Mouse (Mus musculus) lung, adult 10 weeks (tissue): ENCODE data around the gene Msmp. TPM values are rescaled to one million over a fixed set of nuclear protein-coding genes. Genes with fewer than 3 reads are reported as not detected.

ENCODE experiments used
- polyA plus RNA-seq: library from polyadenylated mRNA; stranded (reverse); fragments of 350-450 nt; fragmentation: Illumina TruSeq; extraction: RNeasy Lipid Tissue Mini Kit (QIAGEN cat#74804); gene quantifications from one replicate; pipeline ENCODE4 v1.2.3, GENCODE M21; 2014; ENCODE audit warnings: low read depth, low replicate concordance; ENCODE audit not compliant: insufficient read depth

The Msmp gene
- not detected for polyA plus RNA-seq

DNA sequence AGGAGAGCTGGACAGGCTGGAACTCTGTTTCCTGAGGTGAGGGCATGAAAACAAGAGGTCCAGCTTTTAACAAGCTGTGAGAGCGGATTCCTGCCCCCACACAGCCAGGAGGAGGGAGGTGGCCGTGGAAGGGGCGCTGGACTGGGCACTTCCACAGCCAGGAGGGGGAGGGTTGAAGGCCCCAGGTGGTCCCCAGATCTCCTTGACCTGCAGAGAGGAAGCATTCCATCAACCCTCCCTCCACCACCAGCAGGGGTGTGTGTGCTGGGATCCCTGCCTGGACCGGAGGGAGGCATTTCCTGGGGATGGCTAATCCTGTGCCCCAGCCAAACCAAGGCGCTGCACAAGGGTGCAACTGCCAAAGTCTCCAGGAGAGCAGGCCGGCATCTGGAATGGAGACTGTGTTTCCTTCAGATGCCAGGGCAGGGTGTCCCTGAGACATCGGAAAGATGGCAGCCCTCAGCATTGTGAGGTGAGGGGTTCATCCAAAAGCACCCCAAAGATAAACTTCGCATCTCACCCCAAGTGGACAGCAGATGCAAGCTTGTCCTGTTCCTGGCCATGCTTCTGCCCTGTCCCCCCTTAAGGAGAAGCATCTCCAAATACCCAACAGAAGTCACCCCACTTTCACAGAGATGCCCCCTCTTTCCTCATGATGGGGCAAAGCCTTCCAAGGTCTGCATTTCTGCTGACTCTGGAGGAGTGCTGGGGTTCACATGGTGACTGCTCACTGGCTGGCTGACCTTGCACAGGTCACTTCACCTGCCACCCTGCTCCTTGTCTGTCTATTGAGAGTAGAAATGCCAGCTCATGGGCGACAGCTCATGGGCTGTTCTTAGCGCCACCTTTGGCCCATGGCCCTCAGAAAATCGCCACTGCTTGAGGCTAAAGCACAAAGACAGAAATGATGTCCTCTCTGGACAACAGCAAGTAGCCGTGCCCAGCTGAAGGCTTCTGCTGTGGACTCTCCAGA is at the start of gene Msmp:
Gene Msmp (minus strand): TSS at position 51 of the 973 bp plus-strand sequence.

DNA sequence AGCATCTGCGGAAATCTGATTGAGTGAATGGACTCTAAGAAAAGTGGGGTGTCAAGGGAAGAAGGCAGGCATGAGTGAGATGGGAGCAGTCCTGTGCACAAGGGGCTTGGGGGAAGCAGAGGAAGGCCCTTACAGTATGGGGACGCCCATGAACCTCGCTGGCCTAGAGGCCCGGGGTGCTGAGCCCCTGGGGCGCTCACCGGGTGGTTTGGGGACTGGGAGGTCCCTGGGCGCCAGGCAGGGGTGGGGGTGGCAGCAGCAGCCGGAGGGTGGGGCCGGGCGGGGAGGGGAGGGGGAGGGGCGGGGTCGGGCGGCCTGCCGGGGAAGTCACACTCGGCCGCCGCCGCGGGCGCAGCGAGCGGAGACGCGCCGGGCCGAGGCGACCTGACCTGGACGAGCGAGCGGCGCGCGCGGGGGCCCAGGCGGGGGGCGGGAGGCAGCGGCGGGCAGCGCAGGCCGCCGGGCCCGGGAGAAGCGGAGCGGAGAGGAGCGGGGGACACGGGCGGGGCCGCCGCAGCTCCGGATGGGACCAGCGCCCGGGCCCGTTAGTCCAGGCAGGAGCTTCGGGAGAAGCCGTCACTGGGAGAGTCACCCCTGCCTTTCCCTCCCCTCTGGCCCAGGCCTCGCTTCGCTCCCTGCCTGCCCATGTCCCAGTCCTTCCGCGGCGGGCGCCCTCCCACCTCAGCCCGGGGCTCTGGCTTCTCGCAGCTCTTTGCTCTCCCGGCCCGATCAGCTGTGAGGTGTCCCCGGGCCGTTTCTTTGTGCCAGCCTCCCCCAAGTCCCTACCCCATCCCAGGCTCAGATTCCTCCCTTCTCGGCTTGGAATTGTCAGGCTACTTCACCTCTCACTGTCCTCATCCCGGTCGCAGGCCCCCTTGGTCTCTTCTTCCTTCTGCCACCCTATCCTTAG is 47.0 kb upstream of the Msmp start, which contains the start of gene Npr2:
Gene Npr2 (plus strand): TSS at position 890 of the 910 bp plus-strand sequence.

DNA sequence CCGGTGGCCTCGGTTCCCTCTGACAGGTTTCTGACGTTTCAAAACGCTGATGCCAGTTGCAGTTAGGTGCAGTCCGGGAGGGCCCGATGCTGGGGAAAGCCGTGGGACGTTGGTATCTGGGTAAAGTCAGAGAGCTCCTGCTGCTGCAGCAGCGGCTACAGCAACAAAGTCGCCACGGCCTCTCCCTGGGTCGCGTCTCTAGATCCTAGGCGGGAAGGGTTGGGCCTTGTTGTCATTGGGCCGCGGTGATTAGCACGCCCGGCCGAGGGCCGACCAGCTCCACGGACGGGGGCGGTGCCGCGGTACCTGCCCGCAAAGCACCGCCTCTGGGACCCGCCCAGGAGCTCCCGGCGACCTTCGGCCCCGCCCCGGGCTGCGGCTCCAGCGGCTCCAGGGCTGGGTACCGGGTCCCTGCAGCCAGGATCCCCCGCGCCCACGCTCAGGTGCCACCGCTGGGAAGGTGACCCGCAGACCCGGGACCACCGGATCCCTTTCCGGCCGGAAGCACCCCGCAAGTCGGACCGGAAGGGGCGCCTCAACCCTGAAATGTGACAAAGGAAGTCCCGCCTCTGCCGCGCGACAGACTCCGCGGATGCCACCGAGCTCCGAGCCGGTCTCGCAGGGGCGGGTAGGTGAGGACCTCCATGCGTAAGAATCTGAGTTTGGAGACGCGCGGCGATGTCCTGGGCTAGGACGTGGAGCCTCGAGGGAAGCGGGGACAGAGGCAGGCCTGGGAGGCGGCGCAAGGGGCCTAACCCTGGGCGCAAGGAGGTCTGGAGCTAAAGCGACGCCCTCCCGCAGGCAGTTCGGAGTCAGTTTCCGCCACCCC is 5.7 kb downstream of the Msmp start, which contains the start of the genes Rgp1 and Gba2:
Gene Rgp1 (plus strand): TSS at position 340 of the 829 bp plus-strand sequence.
Gene Gba2 (minus strand): TSS at position 498 of the 829 bp plus-strand sequence.

GRCm38 (mm10) chr4:43561997-43562768 is 22.1 kb downstream of the Msmp start, which contains the start of the genes Creb3 and Tln1:
Gene Creb3 (plus strand): TSS chr4:43562332.
Gene Tln1 (minus strand): TSS chr4:43562691.

Other genes with a start within 250 kb of the Msmp start
- 27.1 TPM for gene Rusc2, start 202.5 kb downstream of the Msmp start, polyA plus RNA-seq
- 7.8 TPM for gene Fam166b, start 155.4 kb downstream of the Msmp start, polyA plus RNA-seq
- gene Tesk1, start 142.6 kb downstream of the Msmp start, polyA plus RNA-seq = 23.0 TPM
- gene Cd72, start 129.9 kb downstream of the Msmp start, polyA plus RNA-seq = 11.9 TPM
- 1.3 TPM for gene Sit1, start 100.8 kb downstream of the Msmp start, polyA plus RNA-seq
- gene Ccdc107, start 91.6 kb downstream of the Msmp start, polyA plus RNA-seq = 80.3 TPM
- gene Arhgef39, start 84.8 kb downstream of the Msmp start, polyA plus RNA-seq = 2.2 TPM
- 0.59 TPM for gene Car9, start 77.5 kb downstream of the Msmp start, polyA plus RNA-seq
- 156 TPM for gene Tpm2, start 60.7 kb downstream of the Msmp start, polyA plus RNA-seq
- gene Creb3, start 22.2 kb downstream of the Msmp start, polyA plus RNA-seq = 49.2 TPM
- gene Tln1, start 21.8 kb downstream of the Msmp start, polyA plus RNA-seq = 47.0 TPM
- gene Rgp1, start 5.8 kb downstream of the Msmp start, polyA plus RNA-seq = 8.9 TPM
- 7.9 TPM for gene Gba2, start 5.6 kb downstream of the Msmp start, polyA plus RNA-seq
- gene Npr2, start 47.4 kb upstream of the Msmp start, polyA plus RNA-seq = 36.3 TPM
- 4.8 TPM for gene Spag8, start 69.1 kb upstream of the Msmp start, polyA plus RNA-seq
- 96.7 TPM for gene Hint2, start 72.0 kb upstream of the Msmp start, polyA plus RNA-seq
- 2.8 TPM for gene Tmem8b, start 84.5 kb upstream of the Msmp start, polyA plus RNA-seq
- 0.08 TPM for gene Fam221b, start 84.7 kb upstream of the Msmp start, polyA plus RNA-seq
- gene Olfr70, start 116.3 kb upstream of the Msmp start, polyA plus RNA-seq = not detected
- gene Olfr71, start 125.8 kb upstream of the Msmp start, polyA plus RNA-seq = not detected
- 12.3 TPM for gene Hrct1, start 142.7 kb upstream of the Msmp start, polyA plus RNA-seq
- gene Spaar, start 145.5 kb upstream of the Msmp start, polyA plus RNA-seq = 4.6 TPM
- gene Olfr159, start 186.5 kb upstream of the Msmp start, polyA plus RNA-seq = not detected
- gene Olfr156, start 239.4 kb upstream of the Msmp start, polyA plus RNA-seq = not detected